Mouse (Mus musculus): ENCODE results near the gene Egln2.
A peak's percentile ranks its signal among the peaks of the same experiment; 100 is the strongest.

The Egln2 gene

GRCm38 (mm10) chr7:27166614-27167474 lies at the start of gene Egln2:
TSS of gene Egln2 (minus strand) at chr7:27166802.
- peak; percentile 93 to 94 for DNase-seq (ENCODE audit: low spot score in 2 of 2)

DNA sequence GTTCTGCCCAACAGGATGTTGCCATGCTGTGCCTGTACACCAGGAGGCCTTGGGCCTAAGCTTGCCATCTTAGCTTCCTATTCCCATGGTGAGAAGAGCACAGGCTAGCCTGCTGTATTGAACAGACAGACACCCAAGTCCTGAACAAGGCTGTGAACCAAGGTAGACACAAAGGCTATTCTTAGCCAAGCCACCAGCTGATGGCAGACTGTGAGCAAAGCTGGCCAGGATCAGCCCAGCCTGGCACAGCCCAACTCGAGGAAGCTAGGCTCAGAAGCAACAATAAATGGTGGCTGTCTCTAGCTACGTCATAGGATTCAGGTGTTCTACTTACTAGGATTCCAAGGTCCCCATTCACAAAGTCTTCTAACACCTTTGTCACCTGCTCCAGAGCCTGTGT lies 46.0 kb upstream of the Egln2 start:
- no peak for DNase-seq (ENCODE audit: low spot score in 2 of 2)

DNA sequence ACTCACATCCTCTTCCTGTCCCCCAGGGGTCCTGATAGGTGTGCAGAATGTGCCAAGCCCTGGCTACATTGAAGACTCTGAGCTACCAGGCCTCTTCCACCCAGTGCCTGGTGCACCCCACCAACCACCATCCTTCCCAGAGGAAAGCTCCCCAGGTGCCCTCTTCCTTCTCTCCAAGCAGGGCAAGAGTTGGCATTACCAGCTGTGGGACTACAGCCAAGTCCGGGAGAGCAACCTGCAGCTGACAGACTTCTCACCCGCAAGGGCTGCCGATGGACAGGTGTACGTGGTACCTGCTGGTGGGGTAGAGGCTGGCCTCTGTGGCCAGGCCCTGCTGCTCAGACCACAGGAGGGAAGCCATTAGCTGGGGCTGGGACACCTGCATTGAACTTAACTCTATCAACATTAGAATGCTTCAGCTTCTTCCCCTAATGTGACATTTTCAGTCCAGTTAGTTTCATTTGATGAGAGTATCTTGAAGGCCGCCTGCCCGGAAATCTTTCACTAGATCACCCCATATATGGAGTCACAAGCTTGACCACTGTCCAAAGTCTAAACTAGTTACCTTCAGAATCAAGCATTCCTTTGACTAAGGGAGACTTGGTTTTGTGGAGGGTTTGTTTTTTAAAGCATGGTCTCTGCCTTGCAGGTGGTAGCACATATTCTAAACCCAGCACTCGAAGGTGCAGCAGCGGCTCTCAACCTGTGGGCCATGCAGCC lies 37.3 kb upstream of the Egln2 start:
- DNase-seq (ENCODE audit: low spot score in 2 of 2), result no peak

GRCm38 (mm10) chr7:27198779-27199178 lies 32.2 kb upstream of the Egln2 start:
- DNase-seq (ENCODE audit: low spot score in 2 of 2), result no peak

DNA sequence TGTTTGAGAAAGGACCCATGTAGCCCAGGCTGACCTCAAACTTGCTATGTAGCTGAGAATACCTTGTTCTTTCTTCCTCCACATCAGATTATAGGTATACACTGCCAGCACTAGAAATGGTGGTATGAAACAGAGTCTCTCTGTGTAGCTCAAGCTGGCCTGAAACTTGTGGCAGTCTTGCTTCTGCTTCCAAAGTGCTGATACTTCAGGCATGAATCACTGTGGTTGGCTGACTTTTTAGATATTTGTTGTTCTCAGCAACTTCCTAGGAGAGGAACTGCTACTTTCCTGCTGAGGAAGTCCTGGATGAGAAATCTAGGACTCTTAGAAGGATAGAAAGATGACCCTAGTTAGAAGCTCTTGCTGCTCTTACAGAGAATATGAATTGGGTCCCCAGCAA lies 31.8 kb upstream of the Egln2 start:
- DNase-seq (ENCODE audit: low spot score in 2 of 2), result no peak

DNA sequence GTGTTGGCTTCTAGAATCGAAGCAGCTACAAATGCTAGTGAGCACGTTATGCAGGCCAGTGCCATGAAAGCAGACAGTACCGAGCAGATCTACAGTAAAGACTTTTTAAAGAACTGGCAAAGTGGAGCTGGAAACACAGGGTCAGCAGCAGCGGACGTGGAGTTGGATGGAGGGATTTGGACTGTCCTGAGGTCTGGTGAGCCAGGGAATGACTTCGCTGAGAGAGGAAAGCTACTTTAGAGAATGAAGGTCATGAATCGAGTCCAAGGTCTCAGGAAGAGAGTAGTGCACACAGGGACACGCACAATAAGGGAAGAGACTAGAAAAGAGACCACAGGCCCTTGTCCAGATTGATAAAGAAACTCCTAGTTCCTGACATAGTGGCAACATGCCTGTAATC lies 31.0 kb upstream of the Egln2 start:
- no peak for DNase-seq (ENCODE audit: low spot score in 2 of 2)

DNA sequence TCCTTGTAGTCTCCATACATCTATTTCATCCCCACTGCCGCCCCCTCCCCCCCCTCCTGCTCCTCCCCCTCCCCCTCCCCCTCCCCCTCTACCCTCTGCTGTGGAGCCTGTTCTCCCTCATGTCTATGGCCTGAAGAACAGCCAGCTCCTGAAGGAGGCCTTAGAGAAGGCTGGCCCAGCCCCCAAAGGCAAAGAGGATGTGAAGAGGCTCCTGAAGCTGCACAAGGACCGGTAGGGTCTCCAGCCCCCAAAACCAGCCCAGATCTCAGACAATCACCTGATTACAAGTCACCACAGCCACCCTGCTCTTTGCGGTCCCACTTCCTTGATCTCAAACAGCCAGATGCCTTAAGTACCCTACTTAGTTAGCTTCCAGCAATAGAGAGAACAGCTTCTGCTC lies 30.5 kb upstream of the Egln2 start:
- DNase-seq (ENCODE audit: low spot score in 2 of 2), result no peak

GRCm38 (mm10) chr7:27195681-27196611 lies 29.3 kb upstream of the Egln2 start, which contains the start of the genes BC024978 and Snrpa:
TSS of gene BC024978 (plus strand) at chr7:27195781.
TSS of gene Snrpa (minus strand) at chr7:27196271.
- DNase-seq (ENCODE audit: low spot score in 2 of 2), result peak; percentile 97 to 98

DNA sequence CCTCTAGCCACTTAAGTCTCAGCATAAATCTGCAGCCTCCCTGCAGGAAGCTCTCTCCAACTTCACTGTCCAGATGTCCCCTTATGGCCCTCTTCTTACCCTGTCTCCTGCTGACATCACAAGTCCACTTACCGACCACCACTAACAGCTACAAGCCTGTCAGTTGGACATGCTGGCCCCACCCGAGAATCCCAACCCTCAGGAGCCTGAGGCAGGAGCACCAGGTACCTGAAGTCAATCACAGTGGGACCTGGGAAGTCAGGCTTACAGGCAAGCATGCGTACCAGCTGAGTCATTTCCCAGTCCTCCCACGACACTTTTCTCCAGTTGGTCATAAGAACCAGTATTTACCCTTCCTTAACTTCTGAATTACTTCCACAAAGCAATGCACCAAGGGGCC lies 27.1 kb upstream of the Egln2 start:
- DNase-seq (ENCODE audit: low spot score in 2 of 2), result no peak

DNA sequence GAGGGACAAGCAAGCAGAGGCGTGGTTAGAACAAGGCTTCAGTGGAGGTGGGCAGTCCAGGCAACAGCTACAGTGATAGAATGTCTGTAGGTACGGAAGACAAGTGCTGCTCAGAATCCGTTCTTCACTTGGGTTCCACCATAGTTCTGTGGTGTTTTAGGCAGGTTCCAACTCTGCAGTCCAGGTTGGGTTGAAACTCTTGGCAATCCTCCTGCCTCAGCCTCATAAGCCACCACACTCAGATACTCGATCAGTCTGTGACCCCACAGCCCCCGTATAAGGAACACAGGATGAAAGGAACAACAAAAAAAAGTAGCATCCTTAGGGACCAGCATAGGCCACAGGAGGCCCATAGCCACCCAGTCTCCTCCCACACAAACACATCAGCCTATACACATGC lies 25.8 kb upstream of the Egln2 start:
- no peak for DNase-seq (ENCODE audit: low spot score in 2 of 2)

GRCm38 (mm10) chr7:27189271-27189931 lies 22.8 kb upstream of the Egln2 start:
- DNase-seq (ENCODE audit: low spot score in 2 of 2), result no peak

- no peak for DNase-seq (ENCODE audit: low spot score in 2 of 2)
Measured at GRCm38 (mm10) chr7:27185986-27186385, 19.4 kb upstream of the Egln2 start.

DNA sequence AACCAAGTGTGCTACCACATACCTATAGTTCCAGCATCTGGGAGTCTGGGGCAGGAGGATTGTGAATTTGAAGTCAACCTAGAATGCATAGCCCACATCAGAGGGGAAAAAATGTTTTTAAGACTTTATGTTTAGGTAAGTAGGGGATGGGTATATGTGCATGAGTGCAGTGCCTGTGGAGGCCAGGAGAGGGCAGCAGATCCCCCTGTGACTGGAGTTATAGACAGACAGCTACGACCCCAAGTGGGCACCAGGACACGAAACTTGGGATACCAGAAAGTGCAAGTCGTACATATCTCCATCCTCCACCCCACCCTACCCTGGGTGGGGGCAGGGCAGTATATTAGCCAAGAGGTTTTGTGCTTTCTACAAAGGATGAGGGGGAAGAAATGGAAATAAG lies 18.4 kb upstream of the Egln2 start:
- DNase-seq (ENCODE audit: low spot score in 2 of 2), result no peak

DNA sequence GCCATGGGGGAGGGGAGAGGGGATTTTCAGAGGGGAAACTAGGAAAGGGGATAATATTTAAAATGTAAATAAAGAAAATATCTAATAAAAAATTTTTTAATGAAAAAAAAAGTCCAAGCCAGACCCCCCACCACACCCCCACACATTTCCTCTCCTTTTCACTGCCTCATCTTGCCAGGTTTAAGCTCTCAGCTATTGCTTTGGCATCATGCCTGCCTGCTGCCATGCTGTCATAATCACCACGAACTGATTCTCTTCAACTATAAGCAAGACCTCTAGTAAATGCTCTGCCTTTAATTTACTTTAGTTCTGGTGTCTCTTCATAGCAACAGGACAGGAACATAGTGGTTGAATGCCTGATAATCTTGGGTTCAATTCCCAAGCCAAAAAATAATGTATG lies 15.9 kb upstream of the Egln2 start:
- DNase-seq (ENCODE audit: low spot score in 2 of 2), result no peak

GRCm38 (mm10) chr7:27180837-27181695 lies 14.5 kb upstream of the Egln2 start, which contains the start of the genes Gm21983 and Mia:
TSS of gene Gm21983 (minus strand) at chr7:27181086.
TSS of gene Mia (minus strand) at chr7:27181157.
- no peak for DNase-seq (ENCODE audit: low spot score in 2 of 2)

DNA sequence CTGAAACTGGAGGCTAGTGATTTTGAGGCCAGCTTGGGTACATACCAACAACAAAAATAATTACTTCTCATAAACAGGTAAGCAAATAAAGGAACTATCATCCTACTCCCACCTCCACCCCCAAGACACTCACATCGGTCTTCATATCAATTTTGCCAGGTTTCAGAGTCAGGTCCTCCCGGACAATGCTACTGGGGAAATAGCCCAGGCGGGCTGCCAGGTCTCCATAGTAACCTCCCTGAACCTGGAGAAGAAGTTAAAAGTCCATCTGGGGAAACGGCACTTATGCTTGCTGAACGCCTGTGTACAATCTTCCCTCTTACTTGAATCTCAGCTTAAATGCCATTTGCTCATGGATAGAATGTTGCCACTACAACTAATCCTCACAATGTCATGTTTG lies 13.4 kb upstream of the Egln2 start:
- DNase-seq (ENCODE audit: low spot score in 2 of 2), result no peak

DNA sequence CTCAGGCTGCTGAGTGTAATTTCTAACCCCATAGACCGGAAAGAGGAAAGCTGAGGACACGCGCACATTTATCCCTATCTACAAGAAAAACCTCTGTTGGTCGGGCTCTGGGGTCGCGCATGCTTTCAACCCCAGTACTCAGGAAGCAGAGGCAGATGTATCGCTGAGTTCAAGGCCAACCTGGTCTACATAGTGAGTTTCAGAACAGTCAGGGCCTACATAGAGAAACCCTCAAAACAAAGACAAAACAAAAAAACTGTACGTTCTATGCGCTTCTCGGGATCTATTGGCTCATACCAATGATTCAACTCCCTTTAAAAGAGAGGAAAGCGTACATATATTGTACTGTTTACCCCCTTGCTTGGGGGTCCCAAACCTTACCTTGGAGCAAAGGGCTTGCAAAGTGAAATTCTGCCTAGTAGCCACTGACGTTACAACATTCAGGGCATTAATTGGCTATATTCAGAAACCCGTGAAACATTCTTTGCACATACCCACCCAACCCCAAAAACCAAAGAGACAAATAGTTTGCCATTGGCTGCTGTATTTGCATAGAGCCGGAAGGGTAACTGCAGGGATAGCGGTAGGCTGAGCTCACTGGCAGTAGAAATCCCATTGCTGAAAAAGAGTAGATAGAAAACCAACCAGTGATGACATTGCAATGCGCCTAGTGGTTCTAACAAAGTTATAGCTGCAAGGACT lies 12.8 kb upstream of the Egln2 start:
- DNase-seq (ENCODE audit: low spot score in 2 of 2), result no peak

- peak; percentile 99 to 100 for DNase-seq (ENCODE audit: low spot score in 2 of 2)
Measured at GRCm38 (mm10) chr7:27178324-27179216, 12.0 kb upstream of the Egln2 start, which contains the start of gene Rab4b. TSS of gene Rab4b (minus strand) at chr7:27178896.

- DNase-seq (ENCODE audit: low spot score in 2 of 2), result no peak
Measured at GRCm38 (mm10) chr7:27177942-27178323, 11.3 kb upstream of the Egln2 start.
